Mouse (Mus musculus) heart, embryonic 11.5 days (tissue): ENCODE results near the gene Otud4. TPM values are rescaled to one million over a fixed set of nuclear protein-coding genes. Genes with fewer than 3 reads are reported as not detected.
A peak's percentile ranks its signal among the peaks of the same experiment; 100 is the strongest.
"Not testable (repeated sequence)": the region's sequence is repeated elsewhere in the genome, so short reads cannot be mapped to it uniquely, and the experiment has no call there.

Experiments used
- ATAC-seq: fragments of 200-750 bp; cut with Nextera tagmentation; replicated peaks from 2 replicates; pipeline ENCODE4 v1.8.0; 2017; ENCODE audit warnings: moderate library complexity; ENCODE audit not compliant: insufficient number of reproducible peaks, low FRiP score, low TSS enrichment
- H3K27ac ChIP-seq: fragments of 300-500 bp; sonication (generic); 2 replicates; pipeline ENCODE4 v1.5.1; 2014; ENCODE audit warnings: mild to moderate bottlenecking, low read depth, low read length
- H3K27me3 ChIP-seq: fragments of 300-500 bp; sonication (generic); 2 replicates; pipeline ENCODE4 v1.6.1; 2014; ENCODE audit warnings: mild to moderate bottlenecking, low read length, mixed read lengths; ENCODE audit not compliant: control insufficient read depth, insufficient read depth
- H3K36me3 ChIP-seq: fragments of 300-500 bp; sonication (generic); 2 replicates; pipeline ENCODE4 v1.6.1; 2014; ENCODE audit warnings: mild to moderate bottlenecking, low read length, moderate library complexity, mixed read lengths; ENCODE audit not compliant: control insufficient read depth, insufficient read depth
- H3K4me1 ChIP-seq: fragments of 300-500 bp; sonication (generic); 2 replicates; pipeline ENCODE4 v1.6.1; 2014; ENCODE audit warnings: low read length; ENCODE audit not compliant: control insufficient read depth, insufficient read depth
- H3K4me2 ChIP-seq: fragments of 300-500 bp; sonication (generic); 2 replicates; pipeline ENCODE4 v1.6.1; 2014; ENCODE audit warnings: mild to moderate bottlenecking, moderate library complexity
- H3K4me3 ChIP-seq: fragments of 300-500 bp; sonication (generic); 2 replicates; pipeline ENCODE4 v1.5.1; 2014; ENCODE audit warnings: low read depth, low read length
- H3K9ac ChIP-seq: fragments of 300-500 bp; sonication (generic); 2 replicates; pipeline ENCODE4 v1.6.1; 2014; ENCODE audit warnings: mild to moderate bottlenecking, low read depth, low read length, moderate library complexity
- H3K9me3 ChIP-seq: fragments of 300-500 bp; sonication (generic); replicated peaks from 2 replicates; pipeline ENCODE4 v1.6.1; 2016; ENCODE audit warnings: low read length; ENCODE audit not compliant: control insufficient read depth
- WGBS: fragments of 180-500 bp; shearing (Covaris S2); extraction: QIAGEN DNeasy Blood & Tissue Kit; methylation state at CpG from one replicate; pipeline ENCODE4 v1.1.7; 2014; ENCODE audit not compliant: insufficient replicate concordance; 5-methylcytosine and 5-hydroxymethylcytosine counted together
- polyA plus RNA-seq: library from polyadenylated mRNA; unstranded; fragments of >200 nt; fragmentation: Nextera tagmentation; extraction: Ambion mirVana; gene quantifications from 2 replicates; pipeline ENCODE4 v1.2.1, GENCODE M21; 2014

Otud4 gene
- polyA plus RNA-seq, result 26.5 and 27.0 TPM in 2 replicates

DNA sequence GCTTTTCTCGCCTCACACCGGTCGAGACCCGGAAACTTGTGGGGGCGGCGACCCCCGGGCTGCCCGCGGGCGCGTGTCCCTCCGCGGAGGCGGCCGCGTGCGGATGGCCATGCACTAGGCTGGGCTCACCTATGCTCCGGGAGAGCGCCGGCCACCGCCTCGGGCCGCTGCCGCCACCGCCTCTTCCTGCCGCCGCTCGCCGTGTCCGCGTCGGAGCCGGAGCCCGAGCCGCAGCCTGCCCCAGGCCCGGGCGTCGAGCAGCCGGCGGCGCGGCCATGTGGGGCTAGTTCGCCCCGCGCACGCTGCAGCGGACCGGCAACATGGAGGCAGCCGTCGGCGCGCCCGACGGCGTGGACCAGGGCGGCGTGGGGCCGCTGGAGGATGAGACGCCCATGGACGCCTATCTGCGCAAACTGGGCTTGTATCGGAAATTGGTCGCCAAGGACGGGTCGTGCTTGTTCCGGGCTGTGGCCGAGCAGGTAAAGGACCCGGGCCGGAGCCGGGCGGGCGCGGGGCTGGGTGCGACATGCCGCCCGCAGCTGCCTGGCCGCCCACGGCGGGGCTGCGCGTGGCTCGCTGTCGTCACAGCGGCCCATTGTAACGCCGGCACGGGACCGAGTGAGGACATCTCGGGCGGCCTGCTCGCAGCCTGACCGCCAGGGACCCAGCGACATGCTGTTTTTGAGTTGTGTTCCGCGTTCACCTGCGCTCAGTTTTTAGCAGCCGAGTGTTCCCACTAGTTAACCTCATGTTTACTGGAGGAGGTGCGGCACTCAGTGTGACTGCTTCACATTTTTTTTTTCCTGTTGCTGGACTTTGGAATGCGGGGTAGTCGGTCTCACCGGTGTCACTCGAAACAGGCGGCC is at the start of gene Otud4:
TSS of gene Otud4 (plus strand) at position 33 of the 866 bp plus-strand sequence.
- Histone ChIP-seq H3K4me3 (peak within 1 kb of the TSS; percentile 98), H3K9ac (peak within 1 kb of the TSS; percentile 97), H3K9me3 (0 out of 2 replicates have a peak, but pooled peaks cover 2% of the 10 kb centered on the region), H3K4me2 (peak within 1 kb of the TSS; percentile 76), H3K4me1 (peaks cover 19% of the 10 kb centered on the region), H3K27me3 (no peaks in the 10 kb centered on the region), H3K27ac (peak within 1 kb of the TSS; percentile 98), H3K36me3 (no peaks in the 10 kb centered on the region)
- peak; percentile 55 for ATAC-seq
- under 1% methylated on average over 93 of the region's 103 CpGs for WGBS

- Histone ChIP-seq H3K4me2 (no peak overlapping the region), H3K27me3 (no peaks in the 10 kb centered on the region), H3K4me3 (no peak overlapping the region), H3K4me1 (0 out of 2 replicates have a peak, but pooled peaks cover 4% of the 10 kb centered on the region), H3K27ac (no peak overlapping the region), H3K36me3 (no peaks in the 10 kb centered on the region), H3K9me3 (no peaks in the 10 kb centered on the region), H3K9ac (no peak overlapping the region)
- WGBS, result 74% methylated on average over 1 of the region's 1 CpGs
- ATAC-seq, result no peak
Observed at GRCm38 (mm10) chr8:79600962-79601361, 38.5 kb upstream of the Otud4 start.

DNA sequence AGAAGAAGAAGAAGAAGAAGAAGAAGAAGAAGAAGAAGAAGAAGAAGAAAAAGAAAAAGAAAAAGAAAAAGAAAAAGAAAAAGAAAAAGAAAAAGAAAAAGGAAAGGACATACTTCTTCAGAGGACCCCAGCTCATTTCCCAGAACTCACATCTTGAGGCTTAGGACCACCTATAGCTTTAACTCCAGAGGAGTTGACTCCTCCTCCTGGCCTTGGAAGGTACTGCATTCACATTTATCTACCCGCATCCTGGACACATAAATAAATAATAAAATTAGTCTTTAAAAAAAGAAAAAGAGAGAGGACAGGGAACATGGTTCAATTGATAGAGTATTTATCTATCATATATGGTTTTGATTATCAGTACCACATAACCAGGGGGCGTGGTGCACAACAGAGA is 36.2 kb upstream of the Otud4 start:
- not testable (repeated sequence) for ATAC-seq, H3K9me3 ChIP-seq, H3K36me3 ChIP-seq, H3K4me2 ChIP-seq, H3K27me3 ChIP-seq, H3K4me3 ChIP-seq, H3K9ac ChIP-seq, H3K27ac ChIP-seq, H3K4me1 ChIP-seq
- 47% methylated on average over 2 of the region's 2 CpGs for WGBS

DNA sequence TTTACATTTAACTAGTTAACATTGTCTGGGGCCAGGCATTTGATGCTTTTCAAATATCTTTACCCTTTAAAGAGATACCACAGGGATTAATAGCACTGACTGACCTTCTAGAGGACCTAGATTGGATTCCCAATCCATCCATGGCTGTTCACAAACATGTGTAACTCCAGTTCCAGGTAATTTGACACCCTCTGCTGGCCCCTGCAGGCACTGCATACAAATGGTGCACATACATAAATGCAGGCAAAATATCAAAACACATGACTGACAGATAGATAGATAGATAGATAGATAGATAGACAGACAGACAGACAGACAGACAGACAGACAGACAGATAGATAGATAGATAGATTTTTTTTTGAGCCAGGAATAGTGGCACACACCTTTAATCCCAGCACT is 33.2 kb upstream of the Otud4 start:
- Histone ChIP-seq H3K4me1 (no peaks in the 10 kb centered on the region), H3K9ac (no peak overlapping the region), H3K4me2 (no peak overlapping the region), H3K9me3 (no peaks in the 10 kb centered on the region), H3K27me3 (no peaks in the 10 kb centered on the region), H3K36me3 (no peaks in the 10 kb centered on the region), H3K27ac (no peak overlapping the region), H3K4me3 (no peak overlapping the region)
- ATAC-seq, result no peak

DNA sequence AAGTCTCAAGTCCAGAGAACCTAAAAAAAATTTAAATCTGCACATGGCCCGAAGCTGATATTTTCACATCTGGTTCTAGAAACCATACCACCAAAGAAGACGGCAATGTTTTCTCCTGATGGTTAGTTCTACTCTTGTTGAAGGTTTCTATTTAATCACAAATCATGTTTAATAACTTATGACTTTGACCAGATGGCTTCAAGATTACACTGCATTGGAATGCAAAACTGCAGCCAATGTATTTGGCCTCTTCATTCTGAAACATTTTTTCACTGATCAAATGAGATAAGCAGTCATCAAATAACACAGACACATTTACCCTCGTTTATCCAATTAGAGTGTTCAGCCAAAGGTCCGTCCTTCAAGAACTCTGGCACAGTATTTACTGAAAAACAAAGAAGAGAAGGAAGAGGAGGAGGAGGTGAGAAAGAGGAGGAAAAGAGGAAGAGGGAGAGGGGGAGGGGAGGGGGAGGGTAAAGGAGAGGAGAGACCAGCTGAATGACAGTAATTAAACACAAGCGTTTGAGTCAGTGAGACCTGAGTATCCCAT is 32.6 kb upstream of the Otud4 start:
- Histone ChIP-seq H3K27ac (no peak overlapping the region), H3K9me3 (no peaks in the 10 kb centered on the region), H3K4me3 (no peak overlapping the region), H3K4me2 (no peak overlapping the region), H3K9ac (no peak overlapping the region), H3K27me3 (no peaks in the 10 kb centered on the region), H3K36me3 (no peaks in the 10 kb centered on the region), H3K4me1 (no peaks in the 10 kb centered on the region)
- no peak for ATAC-seq
- WGBS, result 72% methylated on average over 5 of the region's 5 CpGs

GRCm38 (mm10) chr8:79608701-79609100 is 30.7 kb upstream of the Otud4 start:
- Histone ChIP-seq H3K36me3 (no peaks in the 10 kb centered on the region), H3K4me1 (0 out of 2 replicates have a peak, but pooled peaks cover 8% of the 10 kb centered on the region), H3K9ac (no peak overlapping the region), H3K27ac (no peak overlapping the region), H3K27me3 (no peaks in the 10 kb centered on the region), H3K9me3 (no peaks in the 10 kb centered on the region), H3K4me2 (no peak overlapping the region), H3K4me3 (no peak overlapping the region)
- ATAC-seq, result no peak
- 73% methylated on average over 3 of the region's 3 CpGs for WGBS

- H3K27ac ChIP-seq, result no peak overlapping the region
- H3K36me3 ChIP-seq, result no peaks in the 10 kb centered on the region
- H3K9me3 ChIP-seq, result no peaks in the 10 kb centered on the region
- no peak for ATAC-seq
- no peaks in the 10 kb centered on the region for H3K27me3 ChIP-seq
- 0 out of 2 replicates have a peak, but pooled peaks cover 8% of the 10 kb centered on the region for H3K4me1 ChIP-seq
- H3K4me2 ChIP-seq, result no peak overlapping the region
- H3K9ac ChIP-seq, result no peak overlapping the region
- no peak overlapping the region for H3K4me3 ChIP-seq
Observed at GRCm38 (mm10) chr8:79610268-79610667, 29.1 kb upstream of the Otud4 start.

DNA sequence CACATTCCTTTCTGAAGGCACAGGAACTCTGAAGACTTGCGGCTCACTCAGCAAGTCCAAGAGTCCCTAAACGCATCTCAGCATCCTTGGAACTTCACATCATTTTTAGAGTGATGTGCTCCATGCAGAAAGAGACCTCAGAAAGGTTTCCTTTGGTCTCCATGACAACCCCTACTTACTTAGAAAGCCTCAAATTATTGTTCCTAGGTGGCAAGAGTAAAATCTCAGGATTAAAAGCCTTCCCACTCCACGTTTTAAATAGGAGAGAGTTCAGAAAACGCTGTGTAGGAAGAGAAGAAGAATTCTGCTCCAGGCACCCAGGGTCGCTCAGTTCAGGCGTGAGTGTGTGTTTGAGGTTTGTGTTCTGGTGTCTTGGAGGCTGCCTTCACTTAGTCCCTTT is 27.1 kb upstream of the Otud4 start:
- Histone ChIP-seq H3K36me3 (no peaks in the 10 kb centered on the region), H3K4me3 (no peak overlapping the region), H3K9ac (no peak overlapping the region), H3K4me1 (0 out of 2 replicates have a peak, but pooled peaks cover 8% of the 10 kb centered on the region), H3K9me3 (no peaks in the 10 kb centered on the region), H3K27ac (peak overlapping the region; percentile 0; the same call in 1 of the 2 replicates), H3K4me2 (no peak overlapping the region), H3K27me3 (no peaks in the 10 kb centered on the region)
- 75% methylated on average over 6 of the region's 6 CpGs for WGBS
- ATAC-seq, result no peak
